Comparison of ENCODE assay signal across 9 mouse cellular contexts in the genomic region with DNA sequence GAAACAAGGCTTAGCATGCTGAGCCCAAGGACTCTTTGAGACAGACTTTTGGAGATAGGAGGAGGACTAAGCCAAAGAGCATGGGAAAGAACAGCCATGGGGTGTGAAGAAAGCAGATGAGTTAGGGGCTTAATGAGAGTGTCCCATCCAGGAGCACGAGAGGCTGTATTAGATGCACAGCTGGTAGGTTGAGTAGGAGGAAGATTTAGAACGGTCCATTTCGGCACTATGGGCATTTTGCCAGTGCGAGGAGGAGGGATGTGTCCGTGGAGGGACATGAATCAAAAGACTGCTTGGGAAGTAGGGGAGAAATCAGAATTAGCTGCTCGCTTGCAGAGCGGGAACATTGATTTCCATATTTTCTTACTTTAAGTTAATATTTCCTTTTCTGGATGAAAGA.
DNase-seq lines count a peak whose midpoint lies in the region; ATAC-seq and TF ChIP-seq lines count a peak whose summit lies in the region.
"Had no signal": no experiment of that assay in that cellular context is flagged by ENCODE, and none has a peak within 500 bp of the region (broad histone marks: within the 10 kb centered on the region; RNA-seq: fewer than 3 reads in every experiment).

No protein-coding gene starts in this region.

- 0 out of 2 replicates have a peak, but pooled peaks cover 3% of the 10 kb centered on the region for H3K4me1 ChIP-seq in midbrain, postnatal 0 days (ENCODE audit: insufficient read depth, low read length)
- no peaks in the 10 kb centered on the region for H3K4me1 ChIP-seq in midbrain, embryonic 11.5 days (ENCODE audit: control insufficient read depth, insufficient read depth, low read length)

- H3K27ac ChIP-seq in midbrain, postnatal 0 days (ENCODE audit: low read depth, low read length) = no peak overlapping the region
- H3K27ac ChIP-seq in midbrain, embryonic 11.5 days (ENCODE audit: low read depth, low read length) = no peak overlapping the region
- H3K27ac ChIP-seq: liver, embryonic 14.5 days had no signal

- H3K9ac ChIP-seq in midbrain, postnatal 0 days (replicated peaks; ENCODE audit: low read length, poor library complexity, severe bottlenecking) = no peak overlapping the region
- no peak overlapping the region for H3K9ac ChIP-seq in midbrain, embryonic 11.5 days (ENCODE audit: low read length)
- H3K9ac ChIP-seq: liver, embryonic 14.5 days had no signal

- H3K36me3 ChIP-seq in midbrain, postnatal 0 days (ENCODE audit: insufficient read depth, low read length) = no peaks in the 10 kb centered on the region
- no peaks in the 10 kb centered on the region for H3K36me3 ChIP-seq in midbrain, embryonic 11.5 days (ENCODE audit: control insufficient read depth, insufficient read depth, low read length)

- no peak overlapping the region for H3K4me3 ChIP-seq in midbrain, postnatal 0 days (ENCODE audit: low read depth, low read length)
- no peak overlapping the region for H3K4me3 ChIP-seq in midbrain, embryonic 11.5 days (ENCODE audit: low read depth, low read length)

- peak; percentile 13 for DNase-seq in midbrain, postnatal 0 days (ENCODE audit: low spot score)
- DNase-seq in midbrain, embryonic 11.5 days (ENCODE audit: low spot score, missing footprints) = no peak
- DNase-seq in cerebellum, postnatal 10 days = peak; percentile 54 to 58
- DNase-seq in layer of hippocampus, postnatal 14 days (ENCODE audit: low spot score in 2 of 2) = peak; percentile 21 to 24
- peak; percentile 30 for DNase-seq in right cerebral cortex, postnatal 4 days
- DNase-seq in heart, postnatal 10 days = no peak
- DNase-seq in gastrocnemius, adult 8-10 months (ENCODE audit: low spot score in 2 of 2) = no peak
- DNase-seq: thymus, adult 18-20 months had no signal

- no peak for TF ChIP-seq CTCF in midbrain, postnatal 0 days (IDR thresholded peaks at IDR 0.05)

- H3K27me3 ChIP-seq in midbrain, postnatal 0 days (ENCODE audit: insufficient read depth, low read length) = no peaks in the 10 kb centered on the region
- no peaks in the 10 kb centered on the region for H3K27me3 ChIP-seq in midbrain, embryonic 11.5 days (ENCODE audit: control insufficient read depth, insufficient read depth, low read length)

- no peaks in the 10 kb centered on the region for H3K9me3 ChIP-seq in midbrain, postnatal 0 days (ENCODE audit: low read length)
- no peaks in the 10 kb centered on the region for H3K9me3 ChIP-seq in midbrain, embryonic 11.5 days (ENCODE audit: control insufficient read depth, low read length)

- no peak overlapping the region for H3K4me2 ChIP-seq in midbrain, postnatal 0 days (ENCODE audit: low read depth, low read length, poor library complexity, severe bottlenecking)
- no peak overlapping the region for H3K4me2 ChIP-seq in midbrain, embryonic 11.5 days

- intact Hi-C loops in heart, postnatal 10 days (cut with DNase I) = no loop called here

- no peak for ATAC-seq in midbrain, postnatal 0 days (ENCODE audit: low FRiP score)
- no peak for ATAC-seq in midbrain, embryonic 11.5 days (ENCODE audit: low FRiP score)

- 66% methylated on average over 7 of the region's 7 CpGs for WGBS in midbrain, postnatal 0 days
- WGBS in midbrain, embryonic 11.5 days = 90% methylated on average over 7 of the region's 7 CpGs

Comparison
In these comparisons a context has a peak if more than half of its experiments do, and no peak if none do; other contexts are left out.
1. DNase-seq: peak in midbrain, postnatal 0 days (single experiment), cerebellum, postnatal 10 days (2 of 2), layer of hippocampus, postnatal 14 days (2 of 2) and right cerebral cortex, postnatal 4 days (single experiment); none in midbrain, embryonic 11.5 days (single experiment), heart, postnatal 10 days (0 of 2) and gastrocnemius, adult 8-10 months (0 of 2).